Mouse (Mus musculus): ENCODE data around the gene Bcam.

Gene Bcam

GRCm38 (mm10) chr7:19752652-19753051 is 18.2 kb downstream of the Bcam start:
- peak; percentile 39 for DNase-seq (ENCODE audit: low read depth)

- peak; percentile 18 for DNase-seq (ENCODE audit: low read depth)
Observed at GRCm38 (mm10) chr7:19751070-19751383, 19.8 kb downstream of the Bcam start.

- DNase-seq (ENCODE audit: low read depth): peak; percentile 94
Observed at GRCm38 (mm10) chr7:19750217-19751069, 20.4 kb downstream of the Bcam start, which contains the start of gene Nectin2. Nectin2 (minus strand) TSS chr7:19750483.

- DNase-seq (ENCODE audit: low read depth): peak; percentile 99
Observed at GRCm38 (mm10) chr7:19749389-19750216, 21.2 kb downstream of the Bcam start.

- DNase-seq (ENCODE audit: low read depth): peak; percentile 48
Observed at GRCm38 (mm10) chr7:19748219-19749195, 22.3 kb downstream of the Bcam start.

- peak; percentile 40 for DNase-seq (ENCODE audit: low read depth)
Observed at GRCm38 (mm10) chr7:19747420-19748218, 23.2 kb downstream of the Bcam start.

- DNase-seq (ENCODE audit: low read depth): peak; percentile 70
Observed at GRCm38 (mm10) chr7:19746426-19747201, 24.2 kb downstream of the Bcam start.

GRCm38 (mm10) chr7:19745971-19746370 is 24.8 kb downstream of the Bcam start:
- no peak for DNase-seq (ENCODE audit: low read depth)

GRCm38 (mm10) chr7:19744590-19745385 is 26.0 kb downstream of the Bcam start:
- no peak for DNase-seq (ENCODE audit: low read depth)

- no peak for DNase-seq (ENCODE audit: low read depth)
Observed at GRCm38 (mm10) chr7:19743791-19744190, 27.0 kb downstream of the Bcam start.

GRCm38 (mm10) chr7:19742468-19742867 is 28.3 kb downstream of the Bcam start:
- no peak for DNase-seq (ENCODE audit: low read depth)

- no peak for DNase-seq (ENCODE audit: low read depth)
Observed at GRCm38 (mm10) chr7:19741329-19742031, 29.3 kb downstream of the Bcam start.

- DNase-seq (ENCODE audit: low read depth): peak; percentile 24
Observed at GRCm38 (mm10) chr7:19740269-19740668, 30.5 kb downstream of the Bcam start.

GRCm38 (mm10) chr7:19738771-19739170 is 32.0 kb downstream of the Bcam start:
- no peak for DNase-seq (ENCODE audit: low read depth)

- DNase-seq (ENCODE audit: low read depth): no peak
Observed at GRCm38 (mm10) chr7:19736389-19737057, 34.3 kb downstream of the Bcam start.

- no peak for DNase-seq (ENCODE audit: low read depth)
Observed at GRCm38 (mm10) chr7:19734178-19734666, 36.6 kb downstream of the Bcam start.

GRCm38 (mm10) chr7:19726541-19726940 is 44.3 kb downstream of the Bcam start:
- peak; percentile 46 for DNase-seq (ENCODE audit: low read depth)

GRCm38 (mm10) chr7:19724167-19724566 is 46.6 kb downstream of the Bcam start:
- no peak for DNase-seq (ENCODE audit: low read depth)

Data from NIH3T3 (cell line).